Mouse (Mus musculus): ENCODE measurements around the gene Dlst. TPM values are rescaled to one million over a fixed set of nuclear protein-coding genes. Genes with fewer than 3 reads are reported as not detected.
"Not testable (repeated sequence)": the region's sequence is repeated elsewhere in the genome, so short reads cannot be mapped to it uniquely, and the experiment has no call there.

The Dlst gene
- polyA plus RNA-seq, 1 experiment from 2014 or later, result 123 TPM

DNA sequence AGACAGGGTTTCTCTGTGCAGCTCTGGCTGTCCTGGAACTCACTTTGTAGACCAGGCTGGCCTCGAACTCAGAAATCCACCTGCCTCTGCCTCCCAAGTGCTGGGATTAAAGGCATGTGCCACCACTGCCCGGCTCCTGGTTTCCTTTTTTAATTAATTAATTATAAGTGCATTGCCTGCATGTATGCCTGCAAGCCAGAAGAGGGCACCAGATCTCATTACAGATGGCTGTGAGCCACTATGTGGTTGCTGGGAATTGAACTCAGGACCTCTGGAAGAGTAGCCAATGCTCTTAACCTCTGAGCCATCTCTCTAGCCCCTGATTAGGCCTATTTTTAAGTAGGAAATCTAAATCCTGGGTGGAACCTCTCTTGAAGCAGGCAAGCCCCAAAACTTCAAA, 33.6 kb downstream of the Dlst start:
- H3K4me3 ChIP-seq; H3K27ac ChIP-seq; H3K36me3 ChIP-seq; DNase-seq (ENCODE audit: low spot score); H3K9me3 ChIP-seq (replicated peaks): not testable (repeated sequence)
- peaks cover 40% of the 10 kb centered on the region; the same call in 1 of the 2 replicates for H3K27me3 ChIP-seq (ENCODE audit: low read depth, poor library complexity, severe bottlenecking)
- 74% methylated on average over 2 of the region's 2 CpGs for WGBS
- peaks cover 28% of the 10 kb centered on the region for H3K4me1 ChIP-seq

DNA sequence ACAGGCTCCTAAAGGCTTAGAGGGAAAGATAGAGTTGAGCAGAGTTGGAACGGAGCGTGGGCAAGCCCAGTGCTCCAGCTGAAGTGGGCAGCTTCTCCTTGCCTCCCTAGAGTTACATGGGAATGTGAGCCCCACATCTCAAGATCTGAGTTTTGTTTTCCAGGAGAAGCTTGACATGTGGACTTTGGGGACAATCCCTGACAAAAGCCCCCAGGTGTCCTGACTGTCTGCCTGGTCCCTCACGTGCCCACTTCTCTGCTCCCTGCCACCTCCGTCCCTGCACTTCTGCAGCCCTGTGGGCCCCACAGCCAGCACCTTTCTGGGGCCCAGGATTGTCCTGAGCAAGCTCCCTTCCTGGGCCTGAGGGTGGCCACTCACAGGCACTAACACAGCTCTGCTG, 34.2 kb downstream of the Dlst start:
- no peaks in the 10 kb centered on the region for H3K9me3 ChIP-seq (replicated peaks)
- no peaks in the 10 kb centered on the region for H3K36me3 ChIP-seq
- peaks cover 28% of the 10 kb centered on the region for H3K4me1 ChIP-seq
- H3K27me3 ChIP-seq (ENCODE audit: low read depth, poor library complexity, severe bottlenecking), result peaks cover 40% of the 10 kb centered on the region
- 94% methylated on average over 4 of the region's 4 CpGs for WGBS
- no peak overlapping the region for H3K27ac ChIP-seq
- H3K4me3 ChIP-seq, result no peak overlapping the region
- no peak for DNase-seq (ENCODE audit: low spot score)

DNA sequence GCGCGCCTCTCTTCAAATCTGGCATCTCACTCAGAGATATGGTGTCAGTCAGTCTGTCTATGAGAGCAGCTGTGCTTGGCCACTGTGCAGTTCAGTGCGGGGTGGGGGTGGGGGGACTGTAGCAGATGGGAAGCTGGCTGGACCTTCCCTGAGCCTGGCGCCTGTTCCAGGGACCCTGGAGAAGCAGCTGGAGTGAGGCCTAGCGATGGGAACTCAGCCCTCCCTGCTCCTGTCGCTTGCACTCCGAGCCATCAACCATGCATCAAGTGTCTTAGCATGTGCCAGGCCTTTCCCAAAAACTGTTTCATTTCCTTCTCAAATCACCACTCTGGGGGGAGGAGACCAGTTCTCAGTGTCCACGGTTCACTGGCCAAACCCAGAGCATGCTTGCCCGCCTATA, 35.0 kb downstream of the Dlst start:
- Histone ChIP-seq H3K4me1 (peaks cover 26% of the 10 kb centered on the region), H3K4me3 (no peak overlapping the region), H3K27ac (peak overlapping the region; percentile 53; the same call in 1 of the 2 replicates), H3K36me3 (no peaks in the 10 kb centered on the region), H3K27me3 (ENCODE audit: low read depth, poor library complexity, severe bottlenecking) (peaks cover 40% of the 10 kb centered on the region), H3K9me3 (replicated peaks) (no peaks in the 10 kb centered on the region)
- 76% methylated on average over 9 of the region's 9 CpGs for WGBS
- no peak for DNase-seq (ENCODE audit: low spot score)

DNA sequence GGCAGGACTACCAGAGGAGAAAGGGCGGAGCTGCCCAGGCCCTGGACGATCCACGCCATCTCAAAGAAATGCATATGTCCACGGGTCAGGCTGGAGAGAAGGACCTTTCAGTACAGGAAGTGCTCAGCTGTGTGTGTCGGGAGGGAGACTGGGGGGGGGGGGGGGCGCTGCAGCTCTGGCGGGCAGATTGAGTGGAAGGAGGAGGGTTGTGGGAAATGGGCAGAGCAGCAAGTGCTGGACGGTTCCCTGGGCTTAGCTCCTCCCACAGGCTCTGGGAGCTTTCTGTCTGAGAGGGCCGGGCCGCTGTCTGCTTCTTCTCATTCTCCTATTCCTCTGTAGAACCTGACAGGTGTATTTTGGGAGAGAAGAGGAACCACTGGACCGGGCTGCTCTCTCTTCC, 35.7 kb downstream of the Dlst start:
- peaks cover 34% of the 10 kb centered on the region for H3K4me1 ChIP-seq
- peak overlapping the region; percentile 46 for H3K27ac ChIP-seq
- peak overlapping the region; percentile 20; the same call in 1 of the 2 replicates for H3K4me3 ChIP-seq
- H3K36me3 ChIP-seq, result no peaks in the 10 kb centered on the region
- peaks cover 40% of the 10 kb centered on the region for H3K27me3 ChIP-seq (ENCODE audit: low read depth, poor library complexity, severe bottlenecking)
- DNase-seq (ENCODE audit: low spot score), result no peak
- WGBS, result 37% methylated on average over 10 of the region's 11 CpGs
- no peaks in the 10 kb centered on the region for H3K9me3 ChIP-seq (replicated peaks)

GRCm38 (mm10) chr12:85146881-85147280, 36.2 kb downstream of the Dlst start:
- DNase-seq (ENCODE audit: low spot score), result no peak
- 82% methylated on average over 9 of the region's 9 CpGs for WGBS
- peaks cover 34% of the 10 kb centered on the region for H3K4me1 ChIP-seq
- 0 out of 2 replicates have a peak overlapping the region, but pooled peaks have one; percentile 37 for H3K27ac ChIP-seq
- no peaks in the 10 kb centered on the region for H3K36me3 ChIP-seq
- H3K9me3 ChIP-seq (replicated peaks), result no peaks in the 10 kb centered on the region
- peaks cover 43% of the 10 kb centered on the region for H3K27me3 ChIP-seq (ENCODE audit: low read depth, poor library complexity, severe bottlenecking)
- H3K4me3 ChIP-seq, result no peak overlapping the region

DNA sequence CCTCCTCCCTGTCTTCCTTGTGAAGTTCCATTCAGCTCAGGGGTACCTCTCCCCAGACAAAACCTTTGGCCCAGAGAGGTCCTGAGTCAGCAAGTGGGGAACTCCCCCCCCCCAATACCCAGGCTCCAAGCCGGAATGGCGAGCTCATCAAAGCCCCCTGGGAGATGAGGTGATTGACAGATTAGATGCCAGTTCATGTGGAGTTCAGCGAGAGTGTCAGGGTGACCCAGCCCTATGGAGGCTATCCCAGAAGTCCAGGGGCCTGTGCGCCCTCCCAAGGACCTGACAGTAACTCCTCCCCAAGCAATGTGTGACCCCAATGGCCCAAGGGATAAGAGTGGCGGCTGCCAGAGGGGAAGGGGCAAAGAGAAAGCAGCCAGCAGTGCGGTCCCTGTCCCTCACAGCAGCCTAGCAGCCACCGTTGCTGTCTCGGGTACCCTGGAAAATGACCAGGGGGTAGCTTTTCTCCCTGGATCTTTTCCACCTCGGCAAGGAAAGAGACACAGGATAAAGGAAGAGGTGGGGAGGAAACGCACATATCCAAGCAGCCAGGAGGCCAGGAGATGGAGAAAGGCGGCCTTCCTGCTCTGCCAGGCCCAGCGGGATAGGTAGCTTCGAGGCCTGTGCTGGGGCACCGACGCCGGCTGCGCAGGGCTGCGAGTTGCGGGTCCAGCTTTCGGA, 39.8 kb downstream of the Dlst start:
- peaks cover 47% of the 10 kb centered on the region for H3K27me3 ChIP-seq (ENCODE audit: low read depth, poor library complexity, severe bottlenecking)
- peak overlapping the region; percentile 38 for H3K4me3 ChIP-seq
- peaks cover 28% of the 10 kb centered on the region for H3K4me1 ChIP-seq
- no peaks in the 10 kb centered on the region for H3K9me3 ChIP-seq (replicated peaks)
- 0 out of 2 replicates have a peak overlapping the region, but pooled peaks have one; percentile 28 for H3K27ac ChIP-seq
- no peak for DNase-seq (ENCODE audit: low spot score)
- no peaks in the 10 kb centered on the region for H3K36me3 ChIP-seq
- WGBS, result 7% methylated on average over 20 of the region's 20 CpGs

DNA sequence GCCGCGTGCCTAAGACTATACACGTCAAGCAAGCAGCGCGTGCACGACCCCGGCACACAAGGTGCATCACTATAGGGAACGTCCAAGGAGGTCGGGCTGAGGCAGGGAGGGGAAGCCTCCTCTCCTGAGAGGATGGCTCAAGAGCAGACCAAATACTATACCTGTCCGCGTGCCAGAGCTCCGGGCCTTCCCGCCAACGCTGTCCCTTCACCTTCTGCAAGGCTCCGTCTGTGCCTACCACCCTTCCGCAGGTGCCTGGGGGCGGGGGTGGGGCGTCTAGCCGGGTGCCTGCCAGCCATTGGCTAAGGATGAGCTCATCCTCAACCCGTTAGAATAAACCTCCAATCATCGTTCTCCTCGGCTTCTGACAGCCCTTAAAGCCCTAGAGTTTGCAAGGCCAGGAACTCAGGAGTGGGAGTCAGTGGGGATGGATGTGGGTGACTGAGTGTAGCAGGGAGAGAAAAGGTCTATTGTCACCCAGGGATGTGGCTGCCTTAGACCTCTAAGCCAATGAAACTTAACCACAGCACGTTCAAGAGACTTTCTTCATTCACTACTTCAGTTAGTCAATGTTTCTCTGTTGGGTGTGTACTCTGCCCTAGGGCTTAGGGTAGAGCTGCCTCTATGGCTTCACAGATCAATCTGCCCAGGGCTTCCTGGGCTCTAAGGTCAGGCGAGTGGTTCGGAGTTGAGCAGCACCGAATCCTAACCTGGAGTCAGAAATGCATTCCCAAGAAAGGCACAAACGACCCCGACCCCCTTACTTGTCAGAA, 40.6 kb downstream of the Dlst start, which contains the start of gene Rps6kl1:
TSS of gene Rps6kl1 (minus strand) at position 263 of the 773 bp plus-strand sequence.
- H3K27ac ChIP-seq, result 0 out of 2 replicates have a peak within 1 kb of the TSS, but pooled peaks have one; percentile 28

DNA sequence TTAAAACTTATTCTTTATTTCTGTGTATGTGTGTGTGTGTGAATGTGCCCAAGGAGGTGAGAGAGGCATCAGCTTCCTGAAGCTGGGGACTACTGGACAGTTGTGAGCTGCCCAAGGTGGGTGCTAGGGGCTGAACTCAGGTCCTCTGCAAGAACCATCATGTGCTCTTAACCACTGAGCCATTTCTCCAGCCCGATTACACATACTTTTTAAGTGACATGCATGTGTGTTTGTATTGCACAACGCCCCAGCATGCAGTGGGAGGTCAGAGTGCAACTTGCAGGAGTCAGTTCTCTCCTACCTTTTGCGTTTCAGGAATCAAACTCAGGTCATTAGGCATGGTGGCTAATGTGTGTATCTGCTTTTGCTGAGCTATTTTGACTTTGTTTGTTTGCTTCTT, 42.4 kb downstream of the Dlst start:
- Histone ChIP-seq H3K4me3 (no peak overlapping the region), H3K36me3 (no peaks in the 10 kb centered on the region), H3K27ac (no peak overlapping the region), H3K9me3 (replicated peaks) (no peaks in the 10 kb centered on the region), H3K27me3 (ENCODE audit: low read depth, poor library complexity, severe bottlenecking) (peaks cover 39% of the 10 kb centered on the region), H3K4me1 (peaks cover 18% of the 10 kb centered on the region)
- 77% methylated on average over 3 of the region's 3 CpGs for WGBS
- DNase-seq (ENCODE audit: low spot score), result no peak

More for the DNA sequence above, 40.6 kb downstream of the Dlst start, which contains the start of gene Rps6kl1:
- WGBS, result 17% methylated on average over 28 of the region's 28 CpGs
- DNase-seq (ENCODE audit: low spot score), result no peak
- H3K4me3 ChIP-seq, result peak within 1 kb of the TSS; percentile 38
- no peaks in the 10 kb centered on the region for H3K36me3 ChIP-seq
- no peaks in the 10 kb centered on the region for H3K9me3 ChIP-seq (replicated peaks)
- H3K4me1 ChIP-seq, result peaks cover 24% of the 10 kb centered on the region
- peaks cover 48% of the 10 kb centered on the region for H3K27me3 ChIP-seq (ENCODE audit: low read depth, poor library complexity, severe bottlenecking)

GRCm38 (mm10) chr12:85156324-85156723, 45.7 kb downstream of the Dlst start:
- no peaks in the 10 kb centered on the region for H3K9me3 ChIP-seq (replicated peaks)
- 18% methylated on average over 6 of the region's 6 CpGs for WGBS

GRCm38 (mm10) chr12:85157797-85158460, 47.3 kb downstream of the Dlst start:
- 0 out of 2 replicates have a peak, but pooled peaks cover 3% of the 10 kb centered on the region for H3K27me3 ChIP-seq (ENCODE audit: low read depth, poor library complexity, severe bottlenecking)
- H3K4me1 ChIP-seq, result peaks cover 6% of the 10 kb centered on the region
- 89% methylated on average over 14 of the region's 14 CpGs for WGBS
- H3K27ac ChIP-seq, result no peak overlapping the region
- H3K9me3 ChIP-seq (replicated peaks), result no peaks in the 10 kb centered on the region
- no peak for DNase-seq (ENCODE audit: low spot score)
- no peak overlapping the region for H3K4me3 ChIP-seq
- H3K36me3 ChIP-seq, result no peaks in the 10 kb centered on the region

More at GRCm38 (mm10) chr12:85156324-85156723, 45.7 kb downstream of the Dlst start:
- no peak overlapping the region for H3K4me3 ChIP-seq
- peaks cover 7% of the 10 kb centered on the region for H3K4me1 ChIP-seq
- DNase-seq (ENCODE audit: low spot score), result no peak
- H3K27ac ChIP-seq, result no peak overlapping the region
- H3K27me3 ChIP-seq (ENCODE audit: low read depth, poor library complexity, severe bottlenecking), result peaks cover 11% of the 10 kb centered on the region
- no peaks in the 10 kb centered on the region for H3K36me3 ChIP-seq

DNA sequence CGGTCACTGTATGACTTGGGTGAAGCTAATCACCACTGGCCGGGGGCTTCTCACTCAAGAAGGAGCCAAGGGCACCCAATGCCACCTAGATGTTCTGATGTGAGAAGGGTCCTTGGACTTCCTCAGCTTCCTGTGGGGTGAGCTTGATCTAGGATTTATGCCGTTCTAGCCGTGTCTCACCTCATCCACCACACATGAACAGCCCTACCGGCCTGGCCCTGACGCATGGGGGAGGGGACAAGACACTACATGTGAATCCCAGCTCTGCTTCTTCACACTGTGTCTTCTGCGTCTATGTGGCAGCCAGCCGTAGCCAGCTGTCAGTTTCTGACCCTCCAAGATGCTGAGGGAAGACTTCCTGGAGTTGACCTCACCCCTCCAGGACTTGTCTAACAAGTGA, 48.2 kb downstream of the Dlst start:
- Histone ChIP-seq H3K36me3 (no peaks in the 10 kb centered on the region), H3K4me1 (peaks cover 6% of the 10 kb centered on the region), H3K27ac (no peak overlapping the region), H3K27me3 (ENCODE audit: low read depth, poor library complexity, severe bottlenecking) (0 out of 2 replicates have a peak, but pooled peaks cover 3% of the 10 kb centered on the region), H3K9me3 (replicated peaks) (no peaks in the 10 kb centered on the region), H3K4me3 (no peak overlapping the region)
- DNase-seq (ENCODE audit: low spot score), result no peak
- 92% methylated on average over 8 of the region's 8 CpGs for WGBS

GRCm38 (mm10) chr12:85159592-85159991, 49.0 kb downstream of the Dlst start:
- peaks cover 6% of the 10 kb centered on the region for H3K4me1 ChIP-seq
- 85% methylated on average over 5 of the region's 5 CpGs for WGBS
- DNase-seq (ENCODE audit: low spot score), result no peak
- no peaks in the 10 kb centered on the region for H3K9me3 ChIP-seq (replicated peaks)
- H3K27ac ChIP-seq, result no peak overlapping the region
- H3K27me3 ChIP-seq (ENCODE audit: low read depth, poor library complexity, severe bottlenecking), result 0 out of 2 replicates have a peak, but pooled peaks cover 3% of the 10 kb centered on the region
- H3K36me3 ChIP-seq, result no peaks in the 10 kb centered on the region
- H3K4me3 ChIP-seq, result no peak overlapping the region

Data from limb, embryonic 10.5 days (tissue).